Comparison of ENCODE assay signal across 2 mouse cellular contexts in the genomic region with DNA sequence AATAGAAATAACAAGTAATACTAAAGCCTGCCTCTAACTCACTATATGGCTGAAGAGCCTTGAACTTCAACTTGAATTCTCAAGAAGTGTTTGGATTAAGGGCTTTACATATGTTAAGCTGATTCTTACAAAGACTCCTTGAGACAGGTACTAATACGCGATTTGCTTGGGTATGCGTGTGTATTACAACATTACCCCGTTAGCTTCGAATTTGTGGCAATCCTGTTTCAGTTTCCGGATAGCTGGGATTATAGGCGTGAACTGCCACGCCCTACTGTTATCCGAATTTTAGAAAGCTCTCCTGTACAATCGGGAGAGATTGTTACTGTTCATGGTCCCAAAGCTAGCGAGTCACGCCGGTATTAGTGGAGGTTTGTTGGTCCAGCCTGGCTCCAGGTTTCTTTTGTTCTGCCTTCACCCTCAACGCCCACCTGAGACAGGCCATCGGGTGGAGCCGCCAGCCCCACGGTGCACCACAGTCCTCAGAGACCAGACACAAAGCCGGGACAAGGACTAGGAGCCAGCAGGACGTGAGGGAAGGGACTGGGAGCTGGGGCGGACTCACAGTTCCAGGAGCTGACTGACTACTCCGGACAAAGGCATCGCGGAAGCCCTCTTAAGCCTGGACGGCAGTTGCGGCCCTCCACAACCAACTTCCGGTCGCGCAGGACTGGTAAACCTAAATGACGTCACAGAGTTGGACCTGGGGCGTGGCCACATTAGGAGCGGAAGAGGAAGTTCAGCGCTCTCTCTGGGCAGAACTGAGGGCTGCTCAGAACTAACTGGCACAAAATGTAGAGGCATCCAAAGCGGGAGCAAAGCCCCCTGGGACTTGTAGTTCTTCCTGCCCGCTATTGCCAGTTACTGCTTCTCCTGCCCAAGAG.
TF ChIP-seq lines count a peak whose summit lies in the region.

A gene (minus strand): TSS at position 672 of the 884 bp plus-strand sequence.

TF ChIP-seq in C2C12, 6 proteins besides CTCF, POLR2A, EP300 and RAD21 (continued from another document):
- TF ChIP-seq MYOG (IDR thresholded peaks at IDR 0.05; ENCODE audit: control insufficient read depth, extremely low read depth, insufficient read length), result no peak

TF ChIP-seq in myocyte, 11 proteins besides CTCF, POLR2A, EP300 and RAD21 (continued from another document):
- no peak for TF ChIP-seq MYOD1 (IDR thresholded peaks at IDR 0.05; ENCODE audit: control insufficient read depth in 1 of 3, insufficient read length in 2 of 3, low read depth in 2 of 3)
- TF ChIP-seq MYOG (IDR thresholded peaks at IDR 0.05; ENCODE audit: control insufficient read depth in 1 of 3, insufficient read depth in 1 of 3, insufficient read length in 2 of 3, low read depth in 2 of 3), result peak in 1 of 3 experiments; percentile 34
- no peak for TF ChIP-seq TCF3 (IDR thresholded peaks at IDR 0.05; ENCODE audit: insufficient read length, low read depth)
- no peak for TF ChIP-seq MAX (IDR thresholded peaks at IDR 0.05; ENCODE audit: low read depth)
- 0 out of 2 replicates have a peak, but pooled peaks have one; percentile 3 for TF ChIP-seq CEBPB (IDR thresholded peaks at IDR 0.05; ENCODE audit: insufficient read depth, poor library complexity, severe bottlenecking)
- TF ChIP-seq POLR2AphosphoS2 (IDR thresholded peaks at IDR 0.05; ENCODE audit: insufficient read length, low read depth), result peak; percentile 93
- no peak for TF ChIP-seq USF1 (IDR thresholded peaks at IDR 0.05; ENCODE audit: low read depth)
TF ChIP-seq in myocyte: peak in this region for 4.
